Mouse (Mus musculus) CD4-positive, CD25-positive, alpha-beta regulatory T cell, adult 4 months (primary cell): ENCODE data around the gene Creld1. TPM values are rescaled to one million over a fixed set of nuclear protein-coding genes. Genes with fewer than 3 reads are reported as not detected.

Experiments
- ATAC-seq: one replicate; pipeline ENCODE4 v1.8.0; 2017
- polyA plus RNA-seq, 2 experiments: library from polyadenylated mRNA; unstranded; fragments of 100-300 nt; shearing (Covaris generic); gene quantifications; one replicate each; pipeline ENCODE4 v1.2.1; 2017

Gene Creld1
- 1 to 10 TPM; 7.3 to 8.4 TPM for polyA plus RNA-seq

DNA sequence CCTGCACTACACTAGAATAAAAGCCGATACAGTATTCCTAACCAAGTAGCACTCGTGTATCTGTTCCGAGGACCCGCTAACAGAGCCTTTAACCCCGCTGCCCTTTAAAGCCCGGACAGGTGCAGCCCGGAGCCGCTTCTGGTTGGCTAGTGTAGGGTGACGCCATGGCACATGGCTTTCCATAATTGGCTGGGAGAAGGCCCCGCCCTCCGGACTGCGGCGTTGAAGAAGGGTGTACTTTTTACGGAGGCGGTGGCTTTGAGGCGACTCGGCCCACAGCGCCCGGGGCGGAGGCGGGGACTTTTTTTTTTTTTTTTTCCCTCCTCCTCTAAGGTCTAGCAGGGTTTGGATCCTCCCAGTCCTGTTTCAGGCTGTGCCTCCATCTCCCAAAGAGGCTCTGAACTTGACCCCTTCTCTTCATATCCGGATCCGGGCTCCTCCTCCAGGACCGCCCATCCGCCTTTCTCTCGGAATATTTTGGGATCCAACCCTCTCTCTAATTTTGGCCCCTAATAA lies at the start of gene Creld1:
Creld1 (plus strand) TSS at position 198 of the 516 bp plus-strand sequence.
- peak; percentile 98 for ATAC-seq

DNA sequence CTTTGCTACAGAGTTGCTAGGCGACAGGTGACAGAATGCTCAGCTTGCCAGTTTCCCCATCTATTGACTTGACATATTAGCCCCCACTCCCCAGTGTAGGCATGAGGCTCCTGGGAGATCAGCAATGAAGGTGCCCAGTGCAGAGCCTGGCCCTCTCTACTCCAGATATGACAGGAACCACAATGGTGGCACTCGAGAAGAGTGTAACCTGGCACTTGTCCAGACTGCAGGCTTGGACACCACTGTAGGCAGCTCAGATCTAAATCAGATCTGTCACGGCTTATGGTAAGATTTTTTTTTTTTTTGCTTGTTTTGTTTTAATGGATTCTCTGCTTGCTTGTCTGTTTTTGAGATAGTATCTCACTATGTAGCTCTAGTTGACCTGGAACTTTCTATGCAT lies 49.4 kb upstream of the Creld1 start:
- no peak for ATAC-seq

DNA sequence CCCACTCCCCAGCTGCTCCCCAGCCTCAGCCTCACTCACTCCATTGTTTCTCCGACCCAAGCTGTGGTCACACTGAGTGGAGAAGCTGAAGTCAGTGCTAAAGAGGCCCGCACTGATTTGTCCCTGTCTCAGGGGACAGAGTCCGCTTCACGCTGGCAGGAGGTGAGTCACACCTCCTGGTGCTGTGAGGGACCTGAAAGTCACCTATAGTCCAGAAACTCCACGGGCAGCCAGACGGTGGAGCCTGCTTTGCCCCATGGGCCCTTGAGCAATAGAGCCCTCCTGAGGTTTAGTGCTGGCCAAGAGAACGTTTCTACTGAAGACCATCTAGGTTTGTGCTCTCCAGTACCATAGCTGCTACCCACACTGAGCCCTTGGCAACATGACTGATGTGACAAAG lies 48.4 kb upstream of the Creld1 start:
- no peak for ATAC-seq

DNA sequence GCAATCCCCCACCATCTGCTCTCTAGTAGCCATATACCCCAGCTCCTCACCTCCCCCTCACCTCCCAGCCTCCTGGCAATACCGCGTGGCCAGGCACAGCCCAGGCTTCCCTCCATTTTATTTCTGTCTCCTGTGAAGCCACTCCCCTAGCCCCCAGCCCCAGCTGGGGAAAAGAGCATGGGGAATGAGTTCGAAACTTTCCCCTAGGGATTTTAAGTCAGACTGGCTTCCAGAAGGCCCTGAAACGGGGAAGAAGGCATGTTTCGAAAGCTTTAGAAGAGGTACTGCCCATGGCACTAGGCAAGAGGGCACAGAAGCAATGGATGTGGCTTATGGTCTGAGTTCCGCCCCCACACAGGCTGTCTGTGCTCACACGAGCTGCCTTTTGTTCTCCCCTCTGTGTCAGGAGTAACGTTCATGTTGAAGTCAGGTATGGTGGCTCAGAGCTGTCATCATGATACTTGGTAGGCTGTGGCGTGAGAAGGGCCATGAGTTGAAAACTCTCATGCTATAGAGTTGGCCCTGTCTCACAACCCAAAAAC lies 47.4 kb upstream of the Creld1 start, which contains the start of gene Cidec:
Cidec (minus strand) TSS at position 97 of the 542 bp plus-strand sequence.
- ATAC-seq: no peak

DNA sequence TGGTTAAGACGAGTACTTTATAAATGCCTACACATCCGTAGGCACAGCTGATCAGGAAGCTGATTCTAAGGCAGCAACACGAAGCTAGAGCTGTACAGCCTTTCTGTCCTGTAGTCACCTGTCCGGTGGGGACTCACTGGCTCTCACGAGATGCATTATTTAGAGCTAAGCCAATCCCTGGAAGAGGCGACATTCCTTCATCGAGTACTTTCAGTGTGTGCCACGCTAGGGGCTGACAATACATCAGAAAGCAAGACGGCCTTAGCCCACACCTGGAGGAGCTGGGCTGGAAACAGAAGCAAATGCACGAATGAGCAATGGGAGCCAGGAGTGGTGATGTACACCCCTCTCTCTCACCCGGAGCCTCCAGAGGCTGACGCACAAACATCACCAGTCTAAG lies 46.0 kb upstream of the Creld1 start:
- no peak for ATAC-seq

DNA sequence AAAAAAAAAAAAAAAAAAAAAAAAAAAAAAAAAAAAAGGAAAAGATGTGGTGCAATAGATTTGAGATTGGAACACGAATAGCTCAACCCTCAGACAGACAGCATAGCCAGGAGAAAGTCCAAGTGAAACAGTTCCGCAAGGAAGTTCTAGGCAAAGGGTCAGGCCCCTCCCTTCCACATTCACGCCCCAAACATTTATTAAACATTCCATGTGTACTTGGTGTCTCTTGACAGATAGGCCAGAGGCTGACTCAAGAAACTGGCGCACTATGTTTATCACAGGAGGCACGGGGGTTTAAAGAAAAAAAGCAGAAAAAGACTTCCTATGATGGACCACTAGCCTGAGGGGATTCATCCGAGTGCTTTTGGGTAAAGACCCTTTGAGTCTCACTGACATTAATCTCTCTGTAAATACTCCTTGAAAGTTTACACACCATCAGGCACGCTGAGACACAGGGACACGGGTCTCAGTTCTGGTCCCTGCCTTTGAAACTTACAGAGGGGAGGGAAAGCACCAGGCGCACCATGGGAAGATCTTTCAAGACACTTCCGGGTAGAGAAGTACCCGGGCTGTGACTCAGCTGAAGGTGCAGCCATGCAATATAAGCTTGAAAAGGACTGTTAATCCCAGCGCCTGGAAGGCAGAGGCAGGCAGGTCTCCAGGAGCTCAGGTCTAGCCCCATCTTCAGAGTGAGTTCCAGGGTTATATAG lies 44.2 kb upstream of the Creld1 start:
- ATAC-seq: no peak

DNA sequence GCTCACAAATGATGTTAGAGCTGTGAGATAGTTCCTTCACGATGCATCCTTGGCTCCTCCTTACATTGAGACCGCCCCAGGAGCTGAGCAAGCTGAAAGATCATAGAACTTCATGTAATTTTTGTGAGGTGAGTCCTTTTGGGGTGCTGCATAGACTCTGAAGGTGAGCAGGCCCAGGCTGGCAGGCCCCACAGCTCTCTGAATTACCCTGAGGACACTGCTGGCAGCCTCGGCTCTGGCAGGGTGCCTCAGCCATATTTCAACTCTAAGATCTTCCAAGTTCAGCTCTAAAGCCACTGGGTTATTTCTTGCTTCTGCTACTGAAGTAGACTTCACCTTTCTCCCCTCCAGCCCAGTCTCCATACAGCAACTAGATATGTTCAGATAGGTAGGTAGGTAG lies 42.4 kb upstream of the Creld1 start:
- no peak for ATAC-seq

DNA sequence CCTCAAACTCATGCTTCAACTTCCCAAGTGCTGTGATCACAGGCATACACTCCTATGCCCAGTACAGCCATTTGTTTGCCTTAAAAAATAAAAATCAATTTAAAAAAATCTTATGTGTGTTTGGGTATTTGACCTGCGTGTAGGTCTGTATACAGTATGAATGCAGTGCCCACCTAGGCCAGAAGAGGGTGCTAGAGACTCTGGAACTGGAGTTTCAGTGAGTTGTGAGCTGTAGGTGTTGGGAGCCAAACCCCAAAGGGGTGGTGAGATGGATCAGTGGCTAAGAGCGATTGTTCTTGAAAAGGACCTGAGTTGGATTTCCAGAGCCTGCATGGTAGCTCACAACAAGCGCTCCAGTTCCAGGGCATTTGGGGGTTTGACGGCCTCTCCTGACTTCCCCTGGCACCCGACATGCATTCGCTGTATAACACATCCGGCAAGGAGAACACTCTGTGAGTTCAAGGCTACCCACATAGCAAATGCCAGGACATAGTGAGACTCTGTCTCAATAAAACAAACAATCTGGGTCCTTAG lies 41.9 kb upstream of the Creld1 start:
- peak; percentile 71 for ATAC-seq

DNA sequence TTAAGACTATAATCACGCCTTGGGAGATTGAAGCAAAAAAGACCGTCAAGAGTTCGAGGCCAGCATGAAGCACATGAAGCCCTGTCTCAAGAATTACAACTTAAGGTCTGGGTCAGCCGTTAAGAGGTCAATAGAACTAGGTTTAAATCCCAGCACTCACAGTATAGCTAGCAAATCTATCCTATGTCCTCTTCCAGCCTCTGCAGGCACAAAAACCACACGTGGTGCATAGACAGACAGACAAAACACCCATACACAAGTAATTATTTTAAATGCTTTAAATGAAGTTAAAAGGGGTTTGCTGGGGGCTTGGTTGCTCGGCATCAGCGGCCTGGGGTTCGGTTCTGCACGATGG lies 41.0 kb upstream of the Creld1 start:
- peak; percentile 27 for ATAC-seq

DNA sequence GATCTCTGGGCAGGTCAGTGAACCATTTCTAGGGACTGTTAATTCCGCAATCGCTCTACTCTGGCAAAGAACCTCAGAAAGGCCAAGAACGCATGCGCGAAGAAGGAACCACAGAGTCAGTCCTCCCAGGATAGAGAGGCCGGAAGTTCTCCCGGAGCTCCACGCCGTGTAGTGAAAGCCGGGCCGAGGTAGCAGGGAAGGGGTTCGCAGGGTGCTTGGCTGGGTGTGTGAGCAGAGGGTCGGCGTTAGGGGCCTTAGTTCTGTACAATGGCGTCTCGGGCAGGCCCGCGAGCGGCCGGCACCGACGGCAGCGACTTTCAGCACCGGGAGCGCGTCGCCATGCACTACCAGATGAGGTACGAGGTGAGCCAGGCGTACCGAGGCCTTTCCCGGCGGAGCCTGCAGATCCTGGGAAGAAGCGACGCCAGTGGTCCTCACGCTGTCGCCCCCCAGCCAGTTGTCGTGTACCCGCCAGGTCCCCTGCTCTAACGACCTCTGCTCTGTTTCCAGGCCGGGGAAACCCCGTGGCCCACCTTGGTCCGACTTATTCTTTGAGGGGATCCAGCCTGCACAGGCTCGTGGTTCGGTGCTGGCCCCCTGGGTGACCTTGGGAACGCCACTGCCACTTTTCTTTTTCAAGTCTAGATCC lies 40.5 kb upstream of the Creld1 start, which contains the start of gene Jagn1:
Jagn1 (plus strand) TSS at position 128 of the 649 bp plus-strand sequence.
- peak; percentile 91 for ATAC-seq

DNA sequence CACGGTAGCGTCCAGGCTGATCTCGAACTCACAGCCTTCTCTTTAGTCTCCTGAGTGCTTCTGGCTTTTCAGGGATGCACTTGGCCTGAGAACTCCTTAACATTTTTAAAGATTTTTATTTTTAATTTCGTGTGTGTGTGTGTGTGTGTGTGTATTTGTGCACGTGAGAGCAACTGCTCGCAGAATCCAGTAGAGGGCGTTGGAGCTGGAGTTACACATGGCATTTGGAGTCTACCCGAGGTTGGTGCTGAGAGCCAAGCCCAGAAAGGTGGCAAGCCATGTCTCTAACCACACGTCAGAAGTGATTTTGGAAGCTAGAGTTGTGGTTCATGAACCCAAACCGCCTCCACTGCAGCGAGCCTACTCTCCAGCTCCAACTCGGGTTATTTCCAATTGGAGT lies 40.0 kb upstream of the Creld1 start:
- ATAC-seq: no peak

DNA sequence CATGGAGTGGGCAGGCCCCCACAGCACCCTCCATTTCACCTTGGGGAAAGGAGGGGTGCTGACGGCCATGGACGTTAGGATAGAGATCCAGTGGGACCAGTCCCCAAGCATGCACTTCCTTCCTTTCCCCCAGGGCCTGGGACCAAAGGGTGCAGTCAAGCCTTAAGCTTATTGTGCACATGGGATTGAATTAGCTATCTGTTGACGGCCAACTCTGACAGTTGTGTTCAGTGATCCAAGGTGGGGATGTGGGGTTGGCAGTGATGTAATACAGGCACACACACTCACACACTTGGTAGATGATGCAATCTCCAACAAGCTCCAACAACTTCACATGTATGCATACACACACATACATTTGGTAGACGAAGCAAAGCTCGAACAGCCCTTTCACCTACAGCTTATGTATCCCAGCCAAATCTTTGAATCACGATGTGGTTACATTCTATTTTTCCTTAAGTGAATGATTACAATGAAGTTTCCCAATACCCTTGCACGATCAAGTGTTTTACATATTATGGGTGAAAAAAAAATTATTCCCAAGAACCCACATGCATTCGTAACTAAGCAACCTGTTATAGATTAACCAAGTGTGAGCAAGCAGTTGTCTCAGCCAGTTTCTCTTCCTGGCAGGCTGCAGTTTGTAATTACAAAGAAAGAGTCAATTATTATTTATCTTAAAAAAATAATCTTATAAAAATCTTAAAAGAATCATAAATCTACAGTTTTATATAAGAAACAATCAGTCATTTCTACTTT lies 38.7 kb upstream of the Creld1 start:
- ATAC-seq: no peak

DNA sequence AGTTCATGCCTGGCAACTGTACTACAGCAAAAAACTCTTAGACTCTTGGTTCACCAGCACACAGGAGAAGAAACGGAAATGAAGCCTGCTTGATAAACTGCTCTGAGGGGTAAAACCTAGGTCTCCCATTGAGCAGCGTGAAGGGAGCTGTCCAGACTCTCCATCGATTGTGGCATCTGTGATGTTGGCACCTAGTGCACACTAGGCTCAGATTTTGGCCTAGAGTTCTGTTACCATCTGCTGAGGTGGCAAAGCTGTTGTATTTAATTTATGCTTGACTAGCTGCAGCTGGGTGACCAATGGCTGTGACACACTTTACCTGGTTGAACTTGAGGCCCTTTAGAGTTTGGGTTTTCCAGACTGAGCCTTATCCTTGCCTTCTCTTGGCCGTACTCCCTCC lies 35.5 kb upstream of the Creld1 start:
- ATAC-seq: no peak

DNA sequence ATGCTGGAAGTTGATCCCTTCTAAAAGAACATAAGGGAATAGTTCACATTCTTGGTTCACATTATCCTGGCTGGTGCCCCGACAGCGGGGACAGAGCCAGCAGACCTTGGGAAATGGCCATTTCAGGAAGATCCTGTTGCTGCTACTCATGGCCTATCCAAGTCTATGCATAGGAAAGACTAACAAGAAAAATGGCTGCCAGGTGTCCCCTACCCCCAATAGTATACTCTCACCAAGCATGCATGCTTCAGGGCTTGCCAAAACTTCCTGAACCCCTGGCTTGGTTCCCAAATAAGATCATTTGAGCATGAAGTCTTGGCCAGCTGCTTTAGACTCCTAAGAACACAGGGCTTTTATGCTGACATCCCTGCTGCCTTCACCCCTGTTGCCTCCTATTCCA lies 31.3 kb upstream of the Creld1 start:
- ATAC-seq: no peak

DNA sequence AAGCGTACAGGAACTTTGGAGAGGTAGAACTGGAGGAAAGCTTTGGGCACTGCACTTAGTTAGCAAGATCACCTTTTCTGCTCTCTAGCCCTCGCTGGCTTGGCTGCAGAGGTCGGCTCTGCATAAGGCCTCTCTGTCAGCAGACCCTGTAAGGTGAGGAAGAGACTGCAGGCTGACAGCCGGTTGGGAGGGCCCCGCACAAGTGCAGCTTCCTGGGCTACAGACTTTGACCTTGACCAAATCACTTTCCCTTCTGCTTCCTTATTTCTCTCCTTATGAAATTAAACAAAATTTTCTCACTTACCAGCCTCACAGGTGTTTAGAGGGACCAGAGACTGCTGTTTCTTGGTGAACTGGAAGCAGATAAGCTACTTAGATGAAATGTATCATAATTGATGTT lies 28.1 kb upstream of the Creld1 start:
- no peak for ATAC-seq

DNA sequence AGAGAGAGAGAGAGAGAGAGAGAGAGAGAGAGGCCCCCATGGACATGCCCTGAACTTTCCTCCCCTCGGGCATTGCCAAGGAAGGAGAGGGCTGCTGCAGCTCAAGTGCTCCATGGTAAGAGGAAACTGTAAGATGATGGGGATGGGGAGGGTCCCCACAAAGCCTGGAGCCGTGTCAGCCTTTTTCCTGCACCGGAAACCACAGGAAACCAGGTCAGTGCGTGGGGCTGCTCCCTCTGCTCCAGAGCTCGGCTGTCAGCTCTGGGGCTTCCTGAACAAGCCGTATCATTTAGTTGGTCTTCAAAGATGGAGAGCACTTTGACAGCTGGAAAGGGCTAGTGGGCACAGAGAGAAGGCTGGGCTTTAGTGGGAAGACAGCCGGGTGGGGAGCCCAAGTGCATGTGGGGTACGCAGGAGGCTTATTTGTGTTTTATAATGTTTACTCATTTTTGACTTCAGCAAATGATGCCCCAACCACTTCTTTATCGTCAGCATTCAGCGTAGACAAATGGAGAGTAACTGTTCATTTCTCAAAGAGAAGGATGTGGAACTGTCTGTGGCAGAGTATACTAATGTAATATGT lies 25.1 kb upstream of the Creld1 start, which contains the start of gene Il17re:
Il17re (plus strand) TSS at position 533 of the 583 bp plus-strand sequence.
- no peak for ATAC-seq

DNA sequence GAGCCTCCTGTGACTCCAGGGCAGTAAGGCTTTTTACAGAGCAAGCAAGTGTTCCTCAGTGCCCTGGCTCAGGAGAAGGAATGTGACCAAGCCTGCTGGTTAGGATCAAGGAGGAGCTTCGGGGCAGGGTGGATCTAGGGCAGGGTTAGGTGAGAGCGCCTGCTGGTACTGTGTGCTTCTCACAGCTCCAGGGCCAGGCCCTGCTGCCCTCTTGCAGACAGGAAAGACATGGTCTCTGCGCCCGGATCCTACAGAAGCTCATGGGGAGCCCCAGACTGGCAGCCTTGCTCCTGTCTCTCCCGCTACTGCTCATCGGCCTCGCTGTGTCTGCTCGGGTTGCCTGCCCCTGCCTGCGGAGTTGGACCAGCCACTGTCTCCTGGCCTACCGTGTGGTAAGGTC lies 24.5 kb upstream of the Creld1 start:
- no peak for ATAC-seq

DNA sequence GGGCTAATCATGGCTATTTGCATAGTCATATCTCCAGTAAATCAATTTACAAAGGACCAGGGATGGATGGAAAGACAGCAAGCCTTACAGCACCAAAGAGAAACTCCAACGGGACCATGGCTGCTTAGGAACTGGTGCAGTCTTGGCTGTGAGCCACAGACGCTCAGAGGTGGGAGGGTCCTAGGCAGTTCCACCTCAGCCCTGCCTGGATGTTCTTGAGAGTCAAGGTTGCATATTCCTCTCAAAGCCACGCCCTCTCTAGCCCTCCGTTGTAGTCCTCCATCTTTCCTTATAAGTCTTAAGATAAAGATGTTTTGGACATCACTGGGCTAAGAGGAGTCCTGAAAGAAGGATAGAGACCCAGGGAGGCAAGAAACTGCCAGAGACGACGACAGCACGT lies 19.1 kb upstream of the Creld1 start:
- ATAC-seq: no peak

DNA sequence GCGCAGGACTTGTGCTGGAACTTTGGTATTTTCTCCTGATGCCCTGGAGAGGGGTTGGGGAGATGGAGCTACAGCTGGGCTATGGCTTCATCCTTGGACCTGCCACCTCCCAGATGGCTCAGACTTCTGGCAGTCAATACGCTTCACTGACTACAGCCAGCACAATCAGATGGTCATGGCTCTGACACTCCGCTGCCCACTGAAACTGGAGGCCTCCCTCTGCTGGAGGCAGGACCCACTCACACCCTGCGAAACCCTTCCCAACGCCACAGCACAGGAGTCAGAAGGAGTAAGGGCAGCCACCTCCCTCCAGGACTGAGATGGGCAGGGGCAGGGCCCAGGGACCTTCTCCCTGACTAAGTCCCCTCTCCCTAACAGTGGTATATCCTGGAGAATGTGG lies 17.5 kb upstream of the Creld1 start:
- no peak for ATAC-seq

DNA sequence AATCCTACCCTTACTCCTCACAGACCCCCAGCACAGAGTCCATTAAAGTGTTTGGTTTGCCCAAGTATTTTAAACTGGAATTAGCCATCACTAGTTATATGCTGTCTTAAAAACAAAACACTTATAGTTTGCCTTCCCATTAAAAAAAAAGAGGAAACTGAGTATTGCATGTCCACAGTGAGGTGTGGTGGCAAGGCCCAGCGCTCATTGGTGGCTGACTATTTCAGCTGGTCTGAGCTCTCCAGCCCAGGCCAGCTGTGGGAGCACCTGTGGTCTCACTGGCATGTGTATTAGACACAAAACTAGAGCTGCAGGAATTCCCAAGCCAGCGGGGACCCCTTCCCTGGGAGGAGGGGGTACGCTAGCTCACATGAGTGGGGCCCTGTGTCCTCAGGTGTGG lies 14.6 kb upstream of the Creld1 start:
- no peak for ATAC-seq

DNA sequence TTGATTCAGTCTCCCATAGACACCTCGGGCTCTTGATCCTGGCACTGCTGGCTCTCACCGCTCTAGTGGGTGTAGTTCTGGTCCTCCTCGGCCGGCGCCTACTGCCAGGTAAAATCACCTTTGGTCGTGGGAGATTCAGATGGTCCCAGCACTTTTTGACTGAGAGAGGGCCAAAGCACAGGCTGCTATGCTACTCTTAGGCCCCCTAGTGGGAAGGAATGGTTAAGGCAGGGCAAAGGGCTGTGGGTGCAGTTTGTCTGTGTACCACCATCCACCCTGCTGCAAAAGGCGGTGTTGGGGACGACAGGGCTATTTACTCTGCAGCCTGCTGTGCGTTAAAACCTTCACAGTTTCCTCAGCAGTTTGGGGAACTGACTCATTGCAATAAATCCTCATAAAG lies 14.1 kb upstream of the Creld1 start:
- peak; percentile 98 for ATAC-seq

DNA sequence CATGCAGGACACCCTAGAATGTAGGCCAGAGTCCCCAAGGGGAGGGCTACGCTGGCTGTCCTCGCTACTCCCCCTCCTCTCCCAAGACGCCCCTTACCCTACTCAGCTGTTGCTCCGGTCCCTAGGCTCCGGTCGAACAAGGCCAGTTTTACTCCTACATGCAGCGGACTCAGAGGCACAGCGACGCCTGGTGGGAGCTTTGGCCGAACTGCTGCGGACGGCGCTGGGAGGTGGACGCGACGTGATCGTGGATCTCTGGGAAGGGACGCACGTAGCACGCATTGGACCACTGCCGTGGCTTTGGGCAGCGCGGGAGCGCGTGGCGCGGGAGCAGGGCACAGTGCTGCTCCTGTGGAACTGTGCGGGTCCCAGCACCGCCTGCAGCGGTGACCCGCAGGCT lies 13.7 kb upstream of the Creld1 start:
- peak; percentile 48 for ATAC-seq
